Mouse (Mus musculus): ENCODE results near the gene Tbx4.

Tbx4 gene

GRCm38 (mm10) chr11:85857997-85858698, 28.1 kb upstream of the Tbx4 start:
- DNase-seq (ENCODE audit: low read depth, low spot score) = no peak

- DNase-seq (ENCODE audit: low read depth, low spot score) = no peak
These were observed 21.9 kb upstream of the Tbx4 start for GRCm38 (mm10) chr11:85864363-85864762.

- no peak for DNase-seq (ENCODE audit: low read depth, low spot score)
These were observed 10.0 kb upstream of the Tbx4 start for GRCm38 (mm10) chr11:85876059-85876788.

- DNase-seq (ENCODE audit: low read depth, low spot score) = no peak
These were observed 1.7 kb upstream of the Tbx4 start for GRCm38 (mm10) chr11:85884498-85884897.

- no peak for DNase-seq (ENCODE audit: low read depth, low spot score)
These were observed 185 bp downstream of the Tbx4 start for GRCm38 (mm10) chr11:85886429-85886785.

GRCm38 (mm10) chr11:85887273-85887672, 1.1 kb downstream of the Tbx4 start:
- DNase-seq (ENCODE audit: low read depth, low spot score) = no peak

- no peak for DNase-seq (ENCODE audit: low read depth, low spot score)
These were observed 1.7 kb downstream of the Tbx4 start for GRCm38 (mm10) chr11:85887801-85888450.

- DNase-seq (ENCODE audit: low read depth, low spot score) = no peak
These were observed 2.3 kb downstream of the Tbx4 start for GRCm38 (mm10) chr11:85888451-85888961.

- DNase-seq (ENCODE audit: low read depth, low spot score) = no peak
These were observed 3.0 kb downstream of the Tbx4 start for GRCm38 (mm10) chr11:85889056-85889729.

- no peak for DNase-seq (ENCODE audit: low read depth, low spot score)
These were observed 3.7 kb downstream of the Tbx4 start for GRCm38 (mm10) chr11:85889730-85890562.

GRCm38 (mm10) chr11:85890563-85890845, 4.3 kb downstream of the Tbx4 start:
- DNase-seq (ENCODE audit: low read depth, low spot score) = no peak

- DNase-seq (ENCODE audit: low read depth, low spot score) = no peak
These were observed 4.9 kb downstream of the Tbx4 start for GRCm38 (mm10) chr11:85891010-85891691.

- no peak for DNase-seq (ENCODE audit: low read depth, low spot score)
These were observed 5.4 kb downstream of the Tbx4 start for GRCm38 (mm10) chr11:85891692-85892040.

GRCm38 (mm10) chr11:85892771-85893170, 6.5 kb downstream of the Tbx4 start:
- DNase-seq (ENCODE audit: low read depth, low spot score) = no peak

GRCm38 (mm10) chr11:85893400-85894135, 7.3 kb downstream of the Tbx4 start:
- DNase-seq (ENCODE audit: low read depth, low spot score) = no peak

- DNase-seq (ENCODE audit: low read depth, low spot score) = no peak
These were observed 7.9 kb downstream of the Tbx4 start for GRCm38 (mm10) chr11:85894136-85894530.

GRCm38 (mm10) chr11:85894731-85895545, 8.7 kb downstream of the Tbx4 start:
- no peak for DNase-seq (ENCODE audit: low read depth, low spot score)

- no peak for DNase-seq (ENCODE audit: low read depth, low spot score)
These were observed 10.2 kb downstream of the Tbx4 start for GRCm38 (mm10) chr11:85896335-85896985.

- no peak for DNase-seq (ENCODE audit: low read depth, low spot score)
These were observed 14.1 kb downstream of the Tbx4 start for GRCm38 (mm10) chr11:85900291-85900690.

All from embryo, embryonic 11.5 days (tissue).